Mouse (Mus musculus): Measurements from ENCODE around the gene Fbxl16.

DNA sequence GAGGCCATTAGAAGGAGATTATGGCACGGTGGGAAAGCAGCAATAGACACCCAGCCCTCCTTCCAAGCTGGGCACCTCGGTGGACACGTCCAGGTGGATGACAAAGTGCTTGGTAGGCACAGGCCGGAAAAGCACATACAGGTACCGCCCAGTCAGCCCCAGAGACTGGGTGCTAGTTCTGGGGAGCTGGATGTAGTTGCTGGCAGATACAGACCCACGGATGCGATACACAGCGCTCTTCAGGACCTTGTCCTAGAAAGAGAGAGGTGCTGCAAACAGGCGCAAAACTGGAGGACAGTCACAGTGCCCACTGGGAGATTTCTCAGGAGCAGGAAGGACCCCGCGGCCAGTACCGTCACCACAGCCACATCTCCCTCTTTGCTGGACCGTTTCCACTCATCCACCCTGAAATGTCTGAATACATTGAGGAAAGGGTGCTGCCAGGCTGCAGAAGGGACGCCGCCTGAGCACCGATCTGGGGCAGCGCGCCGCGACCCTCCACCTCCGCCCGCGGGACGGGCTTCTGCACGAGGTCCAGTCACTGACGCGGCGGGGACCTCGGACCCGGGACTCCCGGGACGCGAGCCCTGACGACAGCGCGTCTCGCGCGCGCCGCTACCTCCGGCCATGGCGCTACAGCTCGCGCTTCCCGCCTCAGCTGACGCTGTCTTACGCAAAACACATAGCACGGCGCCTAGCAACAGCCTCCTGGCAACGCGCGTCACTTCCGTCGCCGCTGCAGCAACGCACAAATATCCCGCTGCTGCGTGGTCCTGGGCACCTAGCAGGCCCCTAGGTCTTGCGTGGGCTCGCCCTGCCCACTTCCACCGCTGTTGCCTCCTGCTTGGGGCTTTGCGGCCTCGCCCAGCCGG is 52.2 kb downstream of the Fbxl16 start, which contains the start of gene Wdr90:
- TF ChIP-seq USF1 (IDR thresholded peaks at IDR 0.05; ENCODE audit: low read depth, low read length) (no peak), USF2 (conservative IDR thresholded peaks at IDR 0.05; ENCODE audit: low read depth, low read length) (no peak), CTCF (conservative IDR thresholded peaks at IDR 0.05 in 1 of 2, IDR thresholded peaks at IDR 0.05 in 1 of 2; ENCODE audit: low read depth in 2 of 2, low read length in 2 of 2) (no peak), EP300 (IDR thresholded peaks at IDR 0.05; ENCODE audit: low read length) (no peak), ETS1 (conservative IDR thresholded peaks at IDR 0.05; ENCODE audit: low read depth, low read length) (no peak), MAX (IDR thresholded peaks at IDR 0.05; ENCODE audit: low read length) (no peak; the same call in 1 of the 2 replicates), POLR2A (IDR thresholded peaks at IDR 0.05; ENCODE audit: low read depth, low read length) (peak; percentile 85), ZNF384 (IDR thresholded peaks at IDR 0.05; ENCODE audit: low read depth, low read length) (no peak), ZC3H11A (IDR thresholded peaks at IDR 0.05; ENCODE audit: low read depth, low read length) (no peak), HCFC1 (IDR thresholded peaks at IDR 0.05; ENCODE audit: low read depth, low read length) (peak; percentile 84), MAZ (IDR thresholded peaks at IDR 0.05; ENCODE audit: low read depth, low read length) (no peak), SIN3A (IDR thresholded peaks at IDR 0.05; ENCODE audit: low read length) (peak; percentile 94), TBP (conservative IDR thresholded peaks at IDR 0.05; ENCODE audit: low read depth, low read length) (no peak; the same call in 1 of the 2 replicates)

Measured in CH12.LX (cell line).